Mouse (Mus musculus) olfactory bulb, adult 2 months (tissue): ENCODE data around the gene Sh2d4b.

Source experiments
- CTCF ChIP-seq: fragments of 200-500 bp; IDR thresholded peaks from 2 replicates; pipeline ENCODE4 v1.5.1; 2012; ENCODE audit warnings: low read depth, mild to moderate bottlenecking, low read length, moderate library complexity; ENCODE audit not compliant: insufficient read depth
- POLR2A ChIP-seq: fragments of 200-500 bp; IDR thresholded peaks from 2 replicates; pipeline ENCODE4 v1.6.1; 2012; ENCODE audit warnings: mild to moderate bottlenecking, low read depth, low read length, moderate library complexity; ENCODE audit not compliant: insufficient read depth

- no peak for TF ChIP-seq CTCF
- no peak for TF ChIP-seq POLR2A
Measured at GRCm38 (mm10) chr14:40885752-40886151, 7.3 kb downstream of the Sh2d4b start.
